Mouse (Mus musculus): ENCODE data around the gene Slc37a1.

- no peak for TF ChIP-seq CTCF (IDR thresholded peaks at IDR 0.05; ENCODE audit: low read depth, low read length)
- TF ChIP-seq POLR2A (IDR thresholded peaks at IDR 0.05; ENCODE audit: extremely low read depth, insufficient read depth, low read length): no peak
These were observed 7.1 kb upstream of the Slc37a1 start for GRCm38 (mm10) chr17:31279541-31279940.
